In genomic region chr17:56656171-56656570, GRCm38 (mm10) we compare ENCODE assay signal across 16 mouse cellular contexts. TPM values are rescaled to one million over a fixed set of nuclear protein-coding genes. Genes with fewer than 3 reads are reported as not detected.
DNase-seq lines count a peak whose midpoint lies in the region.
"Had no signal": no experiment of that assay in that cellular context is flagged by ENCODE, and none has a peak within 500 bp of the region (broad histone marks: within the 10 kb centered on the region; RNA-seq: fewer than 3 reads in every experiment).

No protein-coding gene starts in this region.

- peak; percentile 29 for DNase-seq in adrenal gland, postnatal 14 days
- no peak for DNase-seq in adrenal gland, adult 8-10 months
- peak; percentile 40 for DNase-seq in retina, postnatal 1 day
- DNase-seq in retina, embryonic 14.5 days (ENCODE audit: low spot score) = no peak
- DNase-seq in NIH3T3 (ENCODE audit: low read depth) = peak; percentile 45
- no peak for DNase-seq in thymus, postnatal 36 days
- no peak for DNase-seq in layer of hippocampus, postnatal 14 days (ENCODE audit: low spot score in 2 of 2)
- DNase-seq: adrenal gland, postnatal 25 days; cerebellum, adult 18-20 months; cerebellum, adult 9-11 months; cerebellum, postnatal 36 days; embryo, embryonic 11 days; gastrocnemius, postnatal 25 days; heart, postnatal 10 days; heart, postnatal 36 days had no signal

RNA-seq across cellular contexts. Expression of gene Ranbp3, which starts 16.9 kb away (rescaled TPM):
- 59.4 and 63.8 TPM in 2 replicates for total RNA-seq in adrenal gland, postnatal 14 days (2021)
- 10 to 100 TPM; 80.2 to 92.3 (median 84.3) TPM for total RNA-seq in adrenal gland, adult 8-10 months (2022)
- total RNA-seq in layer of hippocampus, postnatal 14 days (2021) = 10 to 100 TPM; 83.9 to 85.3 TPM

RNA-seq across cellular contexts. Expression of gene Catsperd, which starts 28.2 kb away (rescaled TPM):
- 1.8 and 2.0 TPM in 2 replicates for total RNA-seq in adrenal gland, postnatal 14 days (2021)
- total RNA-seq in adrenal gland, adult 8-10 months (2022) = 1 to 10 TPM; 3.2 to 4.5 (median 3.4) TPM
- total RNA-seq in layer of hippocampus, postnatal 14 days (2021) = under 1 TPM; 0.48 to 0.86 TPM
- total RNA-seq: gastrocnemius, adult 8-10 months; gastrocnemius, postnatal 25 days; heart, postnatal 36 days had no signal

RNA-seq across cellular contexts. Expression of gene Lonp1, which starts 29.5 kb away (rescaled TPM):
- 332 and 338 TPM in 2 replicates for total RNA-seq in adrenal gland, postnatal 14 days (2021)
- total RNA-seq in adrenal gland, adult 8-10 months (2022) = 100 to 1,000 TPM; 574 to 853 (median 690) TPM
- total RNA-seq in layer of hippocampus, postnatal 14 days (2021) = 10 to 100 TPM; 65.4 to 68.3 TPM

RNA-seq across cellular contexts. Expression of gene Rpl36, which starts 43.0 kb away (rescaled TPM):
- total RNA-seq in adrenal gland, postnatal 14 days (2021) = 845 and 964 TPM in 2 replicates
- 100 to 1,000 TPM; 674 to 792 (median 703) TPM for total RNA-seq in adrenal gland, adult 8-10 months (2022)
- 100 to 1,000 TPM; 403 to 409 TPM for total RNA-seq in layer of hippocampus, postnatal 14 days (2021)

RNA-seq across cellular contexts. Expression of gene 2410015M20Rik, which starts 46.6 kb away (rescaled TPM):
- 450 and 452 TPM in 2 replicates for total RNA-seq in adrenal gland, postnatal 14 days (2021)
- 100 to 1,000 TPM; 245 to 323 (median 277) TPM for total RNA-seq in adrenal gland, adult 8-10 months (2022)
- total RNA-seq in layer of hippocampus, postnatal 14 days (2021) = 100 to 1,000 TPM; 151 to 160 TPM

Comparison
In these comparisons a context has a peak if more than half of its experiments do, and no peak if none do; other contexts are left out.
1. DNase-seq: peak in adrenal gland, postnatal 14 days (single experiment), retina, postnatal 1 day (single experiment) and NIH3T3 (single experiment); none in adrenal gland, adult 8-10 months (single experiment), retina, embryonic 14.5 days (single experiment), thymus, postnatal 36 days (0 of 2) and layer of hippocampus, postnatal 14 days (0 of 2).